Mouse (Mus musculus): ENCODE results near the gene Stfa1. TPM values are rescaled to one million over a fixed set of nuclear protein-coding genes. Genes with fewer than 3 reads are reported as not detected.

The Stfa1 gene
- not detected for polyA plus RNA-seq (2014; fragmentation: Illumina TruSeq; extraction: RNeasy Lipid Tissue Mini Kit (QIAGEN cat#74804); ENCODE audit: low read depth, low replicate concordance)

DNA sequence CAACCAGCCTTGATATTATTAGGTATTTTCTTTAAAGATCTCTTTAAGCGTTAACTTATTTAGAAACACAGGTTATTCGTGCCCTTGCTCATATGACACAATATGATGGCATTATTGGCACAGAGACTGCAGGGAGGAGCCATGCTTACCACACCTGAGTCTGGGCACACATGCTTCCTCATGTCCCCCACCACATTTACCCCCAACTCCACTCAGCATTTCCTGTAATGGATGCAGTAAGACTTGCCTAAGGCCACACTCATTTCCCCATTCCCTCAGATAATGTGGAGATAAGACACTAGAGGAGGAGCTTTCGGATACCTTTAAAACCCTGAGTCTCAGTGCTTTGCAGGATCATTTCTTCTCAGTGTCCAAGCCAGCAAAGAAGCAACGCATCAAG lies at the start of gene Stfa1:
Gene Stfa1 (plus strand): TSS at position 156 of the 400 bp plus-strand sequence.

DNA sequence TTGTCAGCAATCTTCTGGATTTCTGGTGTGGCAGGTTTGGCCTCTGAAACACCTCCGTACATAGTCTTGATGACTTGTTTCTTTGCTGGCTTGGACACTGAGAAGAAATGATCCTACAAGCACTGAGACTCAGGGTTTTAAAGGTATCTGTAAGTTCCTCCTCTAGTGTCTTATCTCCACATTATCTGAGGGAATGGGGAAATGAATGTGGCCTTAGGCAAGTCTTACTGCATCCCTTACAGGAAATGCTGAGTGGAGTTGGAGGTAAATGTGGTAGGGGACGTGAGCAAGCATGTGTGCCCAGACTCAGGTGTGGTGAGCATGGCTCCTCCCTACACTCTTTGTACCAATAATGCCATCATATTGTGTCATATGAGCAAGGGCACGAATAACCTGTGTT lies 57.5 kb downstream of the Stfa1 start, which contains the start of gene BC117090:
Gene BC117090 (minus strand): TSS at position 101 of the 400 bp plus-strand sequence.

Other genes with a start within 250 kb of the Stfa1 start
- 8.2 TPM for gene Wdr5b, start 235.8 kb upstream of the Stfa1 start, polyA plus RNA-seq (2014; fragmentation: Illumina TruSeq; extraction: RNeasy Lipid Tissue Mini Kit (QIAGEN cat#74804); ENCODE audit: low read depth, low replicate concordance)
- gene Fam162a, start 205.4 kb upstream of the Stfa1 start, polyA plus RNA-seq (2014; fragmentation: Illumina TruSeq; extraction: RNeasy Lipid Tissue Mini Kit (QIAGEN cat#74804); ENCODE audit: low read depth, low replicate concordance), result 96.7 TPM
- gene Ccdc58, start 205.3 kb upstream of the Stfa1 start, polyA plus RNA-seq (2014; fragmentation: Illumina TruSeq; extraction: RNeasy Lipid Tissue Mini Kit (QIAGEN cat#74804); ENCODE audit: low read depth, low replicate concordance), result 152 TPM
- gene Csta1, start 145.7 kb upstream of the Stfa1 start, polyA plus RNA-seq (2014; fragmentation: Illumina TruSeq; extraction: RNeasy Lipid Tissue Mini Kit (QIAGEN cat#74804); ENCODE audit: low read depth, low replicate concordance), result not detected
- gene Stfa2l1, start 120.1 kb upstream of the Stfa1 start, polyA plus RNA-seq (2014; fragmentation: Illumina TruSeq; extraction: RNeasy Lipid Tissue Mini Kit (QIAGEN cat#74804); ENCODE audit: low read depth, low replicate concordance), result not detected
- gene Gm5483, start 92.7 kb upstream of the Stfa1 start, polyA plus RNA-seq (2014; fragmentation: Illumina TruSeq; extraction: RNeasy Lipid Tissue Mini Kit (QIAGEN cat#74804); ENCODE audit: low read depth, low replicate concordance), result not detected
- not detected for gene Gm5416, start 66.5 kb upstream of the Stfa1 start, polyA plus RNA-seq (2014; fragmentation: Illumina TruSeq; extraction: RNeasy Lipid Tissue Mini Kit (QIAGEN cat#74804); ENCODE audit: low read depth, low replicate concordance)
- gene 2010005H15Rik, start 55.5 kb upstream of the Stfa1 start, polyA plus RNA-seq (2014; fragmentation: Illumina TruSeq; extraction: RNeasy Lipid Tissue Mini Kit (QIAGEN cat#74804); ENCODE audit: low read depth, low replicate concordance), result not detected
- not detected for gene BC117090, start 57.4 kb downstream of the Stfa1 start, polyA plus RNA-seq (2014; fragmentation: Illumina TruSeq; extraction: RNeasy Lipid Tissue Mini Kit (QIAGEN cat#74804); ENCODE audit: low read depth, low replicate concordance)
- gene BC100530, start 90.8 kb downstream of the Stfa1 start, polyA plus RNA-seq (2014; fragmentation: Illumina TruSeq; extraction: RNeasy Lipid Tissue Mini Kit (QIAGEN cat#74804); ENCODE audit: low read depth, low replicate concordance), result not detected
- not detected for gene Stfa2, start 131.5 kb downstream of the Stfa1 start, polyA plus RNA-seq (2014; fragmentation: Illumina TruSeq; extraction: RNeasy Lipid Tissue Mini Kit (QIAGEN cat#74804); ENCODE audit: low read depth, low replicate concordance)
- gene Stfa3, start 178.4 kb downstream of the Stfa1 start, polyA plus RNA-seq (2014; fragmentation: Illumina TruSeq; extraction: RNeasy Lipid Tissue Mini Kit (QIAGEN cat#74804); ENCODE audit: low read depth, low replicate concordance), result not detected